Mouse (Mus musculus) left cerebral cortex, postnatal 36 days (tissue): ENCODE results near the gene Atg7. TPM values are rescaled to one million over a fixed set of nuclear protein-coding genes. Genes with fewer than 3 reads are reported as not detected.
"Not testable (repeated sequence)": the region's sequence is repeated elsewhere in the genome, so short reads cannot be mapped to it uniquely, and the experiment has no call there.

Experiments
- DNase-seq, 2 experiments: peaks; one replicate each; pipeline ENCODE4 v3.0.0; 2021 to 2022; ENCODE audit warnings: low spot score in 2 of 2, mixed read lengths in 1 of 2
- intact Hi-C: fragments of 180-260 bp; cut with DNase I; formaldehyde crosslinking; loops from one replicate; pipeline ENCODE4 v1.15.1; 2025
- total RNA-seq, 2 experiments: library from RNA; stranded (reverse); gene quantifications; 2 replicates each; pipeline ENCODE4 v1.2.3; 2021

Atg7 gene
- total RNA-seq, 2 experiments from 2014 or later = 24.8 to 25.3 TPM

DNA sequence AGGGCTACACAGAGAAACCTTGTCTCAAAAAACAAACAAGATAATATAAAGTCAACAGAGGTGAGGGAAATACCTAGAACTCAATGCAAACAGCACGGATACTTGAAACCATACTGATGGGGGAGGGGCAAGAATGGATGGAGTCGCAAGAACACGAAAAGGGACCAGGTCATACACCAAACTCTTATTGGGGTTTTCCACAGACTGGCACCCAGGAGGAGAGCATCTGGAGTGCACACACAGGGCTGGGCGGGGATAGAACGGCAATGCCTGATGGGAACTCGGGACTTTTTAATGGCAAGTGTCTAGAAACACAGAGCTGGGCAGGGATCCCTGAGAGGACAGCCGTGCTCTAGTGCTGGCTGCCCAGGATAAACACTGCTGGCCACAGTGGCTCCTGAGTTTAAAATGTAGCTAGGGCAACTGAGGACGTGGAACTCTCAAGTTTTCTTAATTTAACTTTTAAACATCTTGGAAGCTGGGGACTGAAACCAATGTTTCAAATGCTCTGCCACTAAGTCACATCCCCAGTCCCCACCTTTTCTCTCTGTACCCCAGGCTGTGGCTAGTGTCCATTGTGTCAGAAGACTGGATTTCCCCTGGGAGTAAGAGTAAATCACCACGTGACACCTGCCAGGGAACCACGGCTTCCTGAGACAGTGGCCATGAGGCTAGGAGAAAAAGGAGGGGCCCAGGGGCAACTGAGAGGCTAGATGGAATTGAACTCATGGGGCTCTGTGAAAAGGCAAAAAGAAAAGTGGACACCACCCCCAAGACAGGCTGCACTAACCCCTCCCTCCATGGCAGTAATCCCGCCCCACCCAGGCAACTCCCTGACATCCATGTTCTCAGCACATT is 243.8 kb downstream of the Atg7 start:
- DNase-seq = no peak
- intact Hi-C loops = no loop called here

DNA sequence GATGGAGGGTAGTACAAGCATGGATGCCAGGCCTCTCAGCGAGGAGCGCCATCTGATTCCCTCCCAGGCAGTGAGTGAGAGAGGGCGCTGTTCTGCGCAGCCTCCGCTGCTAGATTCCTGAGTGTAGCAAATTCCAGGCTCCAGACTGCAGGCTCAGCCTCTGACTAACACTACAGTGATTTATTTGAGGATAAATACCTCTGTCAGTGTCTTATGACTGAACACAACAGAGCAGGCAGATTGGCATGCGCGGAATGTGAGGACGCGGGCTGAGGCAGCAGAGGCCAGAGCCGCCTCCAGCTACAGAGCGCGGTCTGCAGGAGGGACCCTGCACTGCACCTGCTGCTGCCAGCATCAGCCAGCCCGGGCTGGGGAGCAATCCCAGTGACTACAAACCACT is 246.0 kb downstream of the Atg7 start:
- peak; percentile 67 to 76 for DNase-seq
- intact Hi-C loops = no loop called here

DNA sequence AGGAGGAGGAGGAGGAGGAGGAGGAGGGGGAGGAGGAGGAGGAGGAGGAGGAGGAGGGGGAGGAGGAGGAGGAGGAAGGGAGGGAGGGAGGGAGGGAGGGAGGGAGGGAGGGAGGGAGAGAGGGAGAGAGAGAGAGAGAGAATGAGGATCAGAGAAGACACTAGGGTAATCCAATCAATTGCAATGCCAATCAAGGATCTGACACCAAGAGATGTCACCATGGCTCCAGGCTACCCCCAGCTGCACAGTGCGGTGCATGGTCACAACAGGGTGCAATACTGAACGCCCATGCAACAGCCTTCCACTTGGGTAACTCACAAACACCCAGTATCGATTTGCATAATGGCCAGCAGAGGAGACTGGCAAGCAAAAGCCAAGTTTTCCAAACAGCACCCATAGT is 247.1 kb downstream of the Atg7 start:
- DNase-seq, intact Hi-C loops: not testable (repeated sequence)

DNA sequence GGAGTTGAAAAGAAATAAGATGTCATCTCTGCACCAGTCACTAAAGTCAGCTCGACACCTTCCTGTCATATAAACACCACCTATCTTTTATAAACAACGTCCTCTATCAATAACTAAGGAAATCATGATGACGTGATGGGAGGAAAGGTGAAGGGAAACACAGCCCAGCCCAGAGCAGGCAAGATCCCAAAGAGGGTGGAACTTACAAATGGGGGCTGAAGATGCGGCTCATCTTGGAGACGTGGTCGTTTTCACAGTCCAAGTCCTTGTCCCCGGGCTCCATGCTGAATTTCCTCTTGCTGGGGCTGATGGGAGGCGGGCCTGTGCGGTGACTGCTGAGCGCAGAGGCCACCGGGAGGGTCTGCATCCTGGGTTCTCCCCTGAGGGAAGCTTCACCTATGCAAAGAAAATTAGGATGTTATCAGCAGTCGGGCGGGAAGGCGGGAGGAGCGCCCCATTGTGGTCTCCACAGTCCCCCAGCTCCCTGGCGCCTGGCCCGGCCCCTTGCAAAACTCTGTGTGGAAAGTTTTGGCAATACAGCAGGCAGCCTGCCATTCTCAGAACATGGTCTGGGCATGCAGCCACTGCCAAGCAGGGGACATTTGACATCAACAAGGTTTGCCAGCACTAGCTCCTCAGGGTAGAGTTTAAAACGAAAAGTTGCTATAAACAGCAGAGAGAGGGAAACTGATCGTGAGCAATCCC is 247.7 kb downstream of the Atg7 start:
- peak; percentile 71 to 75 for DNase-seq
- intact Hi-C loops = no loop called here

DNA sequence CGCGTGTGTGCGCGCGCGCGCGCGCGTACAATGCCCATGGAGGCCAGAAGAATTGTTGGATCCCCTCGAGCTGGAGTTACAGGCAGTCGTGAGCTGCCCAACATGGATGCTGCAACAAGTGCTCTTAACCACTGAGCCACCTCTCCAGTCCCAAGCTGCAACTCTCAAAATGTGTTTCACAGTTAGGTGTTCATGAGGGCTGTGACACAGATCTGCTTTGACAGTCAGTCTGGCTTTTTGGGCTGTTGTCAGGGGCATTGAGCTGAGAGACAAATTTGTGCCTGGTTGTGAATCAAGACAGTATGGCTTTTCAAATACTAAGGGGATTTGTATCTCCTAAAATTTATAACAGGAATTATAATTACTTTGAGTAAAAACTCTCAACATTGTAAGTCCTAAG is 248.4 kb downstream of the Atg7 start:
- intact Hi-C loops = no loop called here
- no peak for DNase-seq

DNA sequence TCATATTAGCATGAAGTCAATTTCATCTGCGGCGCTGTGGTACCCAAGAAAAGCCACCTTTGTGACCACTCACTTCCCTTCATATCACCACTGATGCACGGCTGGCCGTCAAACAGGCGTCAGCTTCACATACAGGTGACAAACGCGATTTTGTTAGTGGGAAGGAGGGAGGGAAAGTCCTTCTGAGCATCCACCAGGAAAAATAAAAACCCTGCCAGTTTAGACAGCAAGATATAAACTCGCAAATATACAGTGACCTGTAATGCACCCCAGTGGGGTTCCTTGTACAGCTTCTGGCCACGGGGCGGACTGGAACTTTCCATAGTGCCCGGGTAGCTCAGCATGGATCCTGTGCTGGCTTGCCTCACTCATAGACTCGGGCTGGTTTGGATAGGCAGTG is 248.9 kb downstream of the Atg7 start:
- DNase-seq = no peak
- intact Hi-C loops = no loop called here

DNA sequence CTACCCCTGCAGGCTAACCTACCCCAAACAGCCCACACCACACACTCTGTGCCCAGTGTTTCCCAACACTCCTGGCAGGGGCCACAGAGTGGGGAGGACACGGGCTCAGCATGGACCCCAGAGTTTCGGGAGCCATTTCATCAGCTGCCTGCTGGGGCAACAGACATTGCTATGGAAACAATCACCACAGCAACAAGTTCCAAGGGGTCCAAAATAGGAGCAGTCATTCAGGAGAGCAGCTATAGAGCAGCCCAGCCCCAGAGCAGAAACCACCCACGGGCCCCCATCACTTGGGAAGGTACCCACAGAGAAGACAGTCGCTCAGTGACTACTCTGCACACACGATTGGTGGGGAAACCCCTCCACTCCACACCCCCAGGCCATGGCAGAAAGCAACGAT is 249.5 kb downstream of the Atg7 start:
- DNase-seq = peak; percentile 60 to 69
- intact Hi-C loops = no loop called here

DNA sequence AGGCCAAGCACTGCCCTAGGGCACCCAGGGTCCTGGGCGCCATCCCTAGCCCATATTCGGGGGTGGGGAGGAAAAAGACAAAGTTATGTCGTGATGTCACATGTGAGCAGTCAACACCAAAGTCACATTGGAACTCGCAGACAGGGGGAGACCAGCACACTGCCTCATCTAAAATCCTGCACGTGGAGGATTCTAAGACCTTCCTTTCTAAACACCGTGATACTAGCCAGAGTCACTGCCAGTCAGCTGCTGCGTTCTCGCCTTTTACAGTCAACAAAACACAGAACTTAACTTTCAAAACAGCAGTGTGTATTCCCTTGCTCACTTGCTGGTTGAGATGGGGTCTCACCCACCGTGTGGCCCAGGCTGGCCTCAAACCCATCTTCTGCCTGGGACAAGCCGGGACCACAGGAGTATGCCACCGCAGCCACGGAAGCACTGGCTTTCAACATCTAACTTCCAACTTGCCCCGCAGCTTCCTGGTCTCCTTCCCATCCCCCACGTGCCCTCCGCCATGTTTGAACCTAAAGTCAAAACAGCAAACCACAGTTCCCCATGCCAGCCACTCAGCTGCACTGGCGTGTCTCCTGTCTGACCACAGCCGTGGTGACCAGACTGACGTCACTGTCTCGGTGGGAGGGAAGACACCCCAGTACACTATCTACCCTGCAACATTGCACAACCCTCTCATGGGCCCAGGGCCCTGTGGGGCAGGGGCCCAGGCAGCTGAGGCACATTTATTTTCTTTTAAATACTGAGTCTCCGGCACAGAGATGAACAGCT is 250.7 kb downstream of the Atg7 start:
- peak; percentile 41 to 53 for DNase-seq
- intact Hi-C loops = no loop called here

DNA sequence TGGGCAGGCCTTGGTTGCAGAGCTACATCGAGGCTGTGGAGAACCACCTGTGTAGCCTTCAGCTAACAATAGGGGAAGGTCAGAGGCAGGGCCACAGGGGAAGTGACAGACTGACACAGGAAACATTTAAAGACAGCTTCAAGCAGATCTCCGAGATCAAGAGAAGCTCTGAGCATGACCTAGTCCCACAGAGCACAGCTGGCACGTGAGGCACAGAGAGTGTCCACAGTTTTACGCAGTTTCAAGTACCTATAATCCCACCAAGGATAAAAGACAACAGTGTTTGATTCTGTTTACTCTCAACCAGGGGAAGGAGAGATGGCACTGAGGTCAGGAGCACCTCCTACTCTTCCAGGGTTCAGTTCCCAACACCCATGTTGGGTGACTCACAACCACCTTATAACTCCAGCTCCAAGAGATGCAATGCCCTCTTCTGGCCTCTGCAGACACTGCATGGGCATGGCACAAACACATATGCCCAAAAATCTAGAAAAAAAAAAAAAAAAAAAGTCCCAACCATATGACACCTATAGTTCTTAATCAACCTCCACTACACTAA is 251.7 kb downstream of the Atg7 start:
- intact Hi-C loops = no loop called here

DNA sequence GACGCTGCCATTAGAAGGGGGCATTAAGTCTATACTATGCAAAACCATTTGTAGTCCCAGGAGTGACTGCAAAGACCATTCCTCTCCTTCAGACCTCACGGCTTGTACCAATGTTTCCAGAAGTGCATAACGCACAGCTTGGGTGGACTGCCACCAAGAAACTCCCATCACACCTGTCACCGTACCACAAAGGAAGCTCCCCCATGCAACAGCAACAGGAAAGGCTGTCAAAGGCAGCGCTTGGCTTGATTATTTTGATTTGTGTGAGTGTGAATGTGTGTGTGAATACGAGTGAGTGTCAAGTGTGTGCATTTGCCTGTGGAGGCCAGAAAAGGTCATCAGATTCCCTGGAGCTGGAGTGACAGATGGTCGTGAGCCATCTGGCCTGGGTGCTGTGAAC is 252.3 kb downstream of the Atg7 start:
- no peak for DNase-seq
- intact Hi-C loops = no loop called here

More for the DNA sequence above, 251.7 kb downstream of the Atg7 start:
- no peak for DNase-seq

DNA sequence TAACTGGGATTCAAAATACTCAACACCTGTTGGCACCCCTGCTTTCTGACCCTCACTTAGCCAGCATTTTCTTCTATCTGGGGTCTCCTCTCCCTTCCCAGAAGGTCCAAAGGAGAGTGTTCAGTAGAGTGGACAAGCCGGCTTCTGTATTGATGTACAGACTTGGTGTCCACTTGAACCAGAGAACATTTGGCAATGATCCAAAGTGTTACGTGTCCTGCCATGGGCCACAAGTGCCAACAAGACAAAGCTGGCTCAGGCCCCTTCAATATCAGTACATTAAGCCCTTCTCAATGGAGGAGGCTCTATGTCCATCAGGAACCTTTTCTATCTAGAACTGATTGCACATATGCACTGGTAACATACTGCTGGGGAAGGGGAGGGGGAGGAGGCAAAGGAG is 253.4 kb downstream of the Atg7 start:
- no peak for DNase-seq
- intact Hi-C loops = no loop called here

DNA sequence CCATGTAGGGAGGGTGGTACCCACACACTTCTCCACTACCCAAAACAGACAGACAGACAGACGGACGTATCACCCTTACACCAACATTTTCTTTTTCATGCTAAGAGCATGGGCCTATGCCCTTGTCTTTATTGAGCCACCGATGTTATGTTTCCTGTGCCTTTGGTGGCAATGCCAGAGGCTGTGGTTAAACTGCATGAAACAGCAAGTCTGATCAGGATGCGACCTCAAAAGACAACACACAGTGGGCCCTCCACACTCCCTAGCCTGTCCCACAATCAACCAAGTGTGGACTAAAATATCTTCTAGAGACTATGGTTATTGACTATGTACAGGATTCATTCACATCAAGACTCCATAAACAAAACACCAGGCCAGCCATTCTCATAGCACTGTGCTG is 256.1 kb downstream of the Atg7 start:
- no peak for DNase-seq
- intact Hi-C loops = no loop called here

DNA sequence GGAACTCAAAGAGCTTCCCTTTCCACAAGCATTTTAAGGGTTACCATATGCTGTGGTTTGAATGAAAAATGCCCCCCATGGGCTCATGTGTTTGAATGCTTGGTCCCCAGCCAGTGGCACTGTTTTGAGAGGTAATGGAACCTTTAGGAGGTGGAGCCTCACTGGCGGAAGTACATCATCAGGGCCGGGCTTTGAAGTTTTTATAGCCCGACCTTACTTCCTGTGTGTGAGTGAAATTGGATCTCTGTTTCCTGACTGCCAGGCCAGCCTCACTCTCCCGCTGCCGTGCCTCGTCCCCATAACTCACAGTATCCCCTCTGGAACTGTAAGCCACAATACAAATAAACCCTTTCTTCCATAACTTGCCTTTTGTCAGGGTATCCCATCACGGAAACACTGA is 256.8 kb downstream of the Atg7 start:
- DNase-seq = no peak
- intact Hi-C loops = no loop called here

DNA sequence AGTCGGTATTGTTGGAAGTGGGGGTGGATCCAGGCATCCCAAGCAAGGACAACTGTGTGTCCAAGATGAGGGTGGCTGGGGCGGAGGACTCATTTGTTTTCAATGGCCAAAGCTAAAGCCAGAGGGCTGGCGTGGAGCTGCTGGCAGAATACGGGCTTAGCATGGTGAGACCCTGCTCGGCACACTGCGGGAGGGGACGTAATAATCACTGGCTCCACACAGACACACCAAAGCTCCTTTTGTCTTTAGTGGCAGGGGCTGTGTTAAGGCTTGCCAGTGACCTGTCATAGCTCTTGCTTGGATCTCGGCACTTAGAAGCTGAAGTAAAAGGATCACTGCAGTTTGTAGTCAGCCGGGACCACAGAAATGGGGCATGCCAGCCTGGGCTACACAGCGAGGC is 257.3 kb downstream of the Atg7 start:
- DNase-seq = no peak
- intact Hi-C loops = no loop called here

DNA sequence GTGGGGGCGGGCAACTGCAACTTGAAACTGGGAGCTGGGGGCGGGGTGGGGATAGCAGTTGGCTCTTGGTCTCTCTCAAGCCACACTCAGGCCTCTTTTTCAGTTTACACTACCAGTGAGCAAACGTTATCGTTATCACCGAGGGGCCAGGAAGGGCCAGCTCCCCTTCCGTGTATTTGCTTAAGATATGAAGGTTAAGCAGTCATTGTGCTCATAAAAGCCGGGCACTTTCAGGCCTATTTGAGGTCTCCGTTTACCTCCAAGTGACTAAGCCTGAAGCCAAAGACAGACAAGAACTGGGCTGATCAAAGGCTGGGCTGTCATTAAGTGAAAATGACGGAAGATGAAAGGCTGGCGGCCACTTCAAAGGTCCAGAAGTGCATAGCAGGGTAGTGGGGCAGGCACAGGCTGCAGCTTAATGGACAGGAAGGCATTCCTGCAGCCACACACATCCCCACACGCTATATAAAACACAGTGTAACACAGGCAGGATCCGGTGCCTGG is 258.5 kb downstream of the Atg7 start:
- DNase-seq = no peak
- intact Hi-C loops = no loop called here

DNA sequence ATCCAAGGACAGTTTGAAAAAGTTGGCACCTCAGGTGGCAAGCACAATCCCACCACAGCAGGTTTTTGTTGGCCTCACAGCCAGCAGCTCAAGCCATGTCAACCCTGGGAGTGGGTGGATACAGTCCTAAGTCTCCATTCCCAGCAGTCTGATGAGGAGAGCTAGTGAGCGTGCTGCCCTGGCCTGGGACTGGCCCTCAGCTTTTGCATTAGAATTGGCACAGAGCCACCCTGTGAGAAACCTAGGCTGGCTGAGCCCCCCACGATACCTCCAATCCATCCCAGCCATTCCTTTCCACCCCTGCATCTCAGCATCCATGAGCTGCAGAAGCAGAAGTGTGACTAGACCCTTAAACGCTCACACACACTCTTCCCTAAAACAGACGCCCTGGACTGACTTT is 259.0 kb downstream of the Atg7 start:
- intact Hi-C loops = no loop called here
- no peak for DNase-seq

DNA sequence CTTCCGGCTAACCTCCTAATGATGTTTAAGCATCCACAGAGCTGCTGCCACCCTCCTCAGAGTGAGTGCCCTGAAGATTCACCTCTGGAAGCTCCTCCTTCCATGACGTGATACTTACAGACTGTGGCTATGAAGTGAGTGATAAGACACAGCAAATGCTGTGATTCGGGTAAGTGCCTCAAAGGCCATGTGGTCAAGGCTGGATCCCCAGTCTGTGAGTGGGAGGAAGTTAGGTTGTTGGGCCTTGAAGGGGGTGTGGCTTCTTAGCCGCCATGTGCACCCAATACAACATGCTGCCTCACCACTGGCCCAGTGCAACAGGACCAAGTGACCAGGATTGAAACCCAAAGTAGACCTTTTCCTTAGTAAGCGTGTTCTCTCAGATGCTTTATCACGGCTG is 261.3 kb downstream of the Atg7 start:
- intact Hi-C loops = no loop called here

DNA sequence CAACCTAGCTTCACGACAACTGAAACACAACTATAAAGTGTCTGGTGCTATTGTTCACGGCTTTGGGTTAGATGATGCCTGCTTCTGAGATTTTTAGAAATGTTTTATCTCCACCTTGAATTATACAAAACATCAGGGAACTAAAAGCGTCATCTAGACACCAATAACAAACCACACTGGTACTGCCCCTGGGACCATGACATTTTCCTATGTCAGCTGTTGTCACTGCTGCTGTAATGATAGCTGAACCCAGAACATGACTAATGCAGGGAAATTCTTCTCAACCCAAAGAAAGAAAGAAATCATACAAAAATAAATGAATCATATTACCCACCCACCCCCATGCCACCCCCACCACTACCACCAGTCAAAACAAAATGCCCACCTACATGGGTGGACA is 261.9 kb downstream of the Atg7 start:
- intact Hi-C loops = no loop called here
- no peak for DNase-seq

More for the DNA sequence above, 261.3 kb downstream of the Atg7 start:
- DNase-seq = no peak

DNA sequence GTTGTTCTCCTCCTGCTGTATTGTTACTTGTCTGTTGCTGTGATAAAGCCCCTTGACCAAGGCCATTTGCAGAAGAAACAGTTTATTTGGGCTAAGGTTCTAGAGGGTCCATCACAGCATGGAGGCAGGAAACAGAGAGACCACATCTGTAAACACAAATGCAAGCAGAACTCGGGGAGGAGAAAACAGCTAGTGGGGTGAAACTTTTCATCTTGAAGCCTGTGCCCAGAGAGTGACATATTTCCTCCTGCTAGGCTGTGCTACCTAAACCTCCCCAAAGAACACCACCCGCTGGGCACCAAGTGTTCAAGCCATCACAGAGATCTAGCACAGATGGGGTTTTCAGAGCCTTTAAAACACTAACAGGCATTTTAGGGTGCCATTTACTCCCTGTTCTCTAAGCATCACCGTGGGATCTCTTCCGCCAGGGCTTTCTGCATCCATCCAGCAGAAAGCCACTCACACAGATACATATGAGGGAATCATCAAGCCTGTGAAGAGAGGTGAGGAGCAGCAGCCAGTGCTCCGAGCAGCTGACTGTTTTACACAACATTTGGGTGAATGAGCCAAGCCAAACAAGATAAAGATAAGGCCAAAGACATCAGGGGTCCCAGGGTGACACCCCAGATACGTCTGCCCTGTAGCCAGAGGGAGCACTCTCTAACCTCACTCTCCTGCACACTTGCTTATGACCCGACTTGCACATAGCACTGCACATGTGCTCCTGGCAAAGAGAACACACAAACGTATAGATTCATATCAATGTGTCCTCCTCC is 262.5 kb downstream of the Atg7 start:
- DNase-seq = no peak

More for the DNA sequence above, 262.5 kb downstream of the Atg7 start:
- intact Hi-C loops = no loop called here
